Mouse (Mus musculus): ENCODE measurements at regions not wholly inside any gene's neighbourhood (a gene's known extent, or its start where the extent isn't known, plus 50 kb on each side); places are given as distances from the start of the nearest gene placed in this dataset.

- no peaks in the 10 kb centered on the region for H3K9me3 ChIP-seq
- H3K27me3 ChIP-seq (replicated peaks), result no peaks in the 10 kb centered on the region
- no peak overlapping the region for H3K9ac ChIP-seq
- H3K4me1 ChIP-seq, result no peaks in the 10 kb centered on the region
- no peak overlapping the region for H3K4me3 ChIP-seq
- no peak overlapping the region for H3K27ac ChIP-seq
- 80% methylated on average over 5 of the region's 5 CpGs for WGBS
- no peak overlapping the region for H3K4me2 ChIP-seq
- ATAC-seq (replicated peaks), result peak; percentile 86
- no peaks in the 10 kb centered on the region for H3K36me3 ChIP-seq (replicated peaks)
Measured at GRCm38 (mm10) chr1:66099562-66100444, 75.3 kb upstream of the Map2 start.

- H3K27ac ChIP-seq, result no peak overlapping the region
- H3K9ac ChIP-seq, result no peak overlapping the region
- H3K4me2 ChIP-seq, result no peak overlapping the region
- H3K4me1 ChIP-seq, result no peaks in the 10 kb centered on the region
- no peaks in the 10 kb centered on the region for H3K27me3 ChIP-seq (replicated peaks)
- no peaks in the 10 kb centered on the region for H3K36me3 ChIP-seq (replicated peaks)
- H3K4me3 ChIP-seq, result no peak overlapping the region
- 38% methylated on average over 2 of the region's 2 CpGs for WGBS
- no peaks in the 10 kb centered on the region for H3K9me3 ChIP-seq
- ATAC-seq (replicated peaks), result no peak
Measured at GRCm38 (mm10) chr1:66101419-66101818, 73.7 kb upstream of the Map2 start.

DNA sequence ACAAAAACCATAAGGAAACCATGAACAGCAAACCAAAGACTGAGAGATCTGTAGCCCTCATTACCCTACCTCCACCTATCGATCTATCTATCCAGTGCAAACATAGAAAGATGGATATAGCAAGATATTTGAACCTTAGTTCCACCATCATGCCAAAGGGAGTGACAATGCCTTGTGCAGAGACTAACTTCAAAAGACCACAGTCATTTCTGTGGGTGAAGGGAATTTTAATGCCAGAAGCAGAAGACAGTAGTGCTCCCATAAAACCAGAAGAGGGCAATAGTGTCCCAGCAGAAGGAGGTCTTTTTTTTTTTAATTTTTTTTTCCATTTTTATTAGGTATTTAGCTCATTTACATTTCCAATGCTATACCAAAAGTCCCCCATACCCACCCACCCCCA, 70.6 kb upstream of the Map2 start:
- ATAC-seq (replicated peaks), result peak; percentile 57; the same call in 1 of the 2 replicates
- Histone ChIP-seq H3K4me1 (no peaks in the 10 kb centered on the region), H3K4me3 (no peak overlapping the region), H3K4me2 (no peak overlapping the region), H3K9me3 (no peaks in the 10 kb centered on the region), H3K36me3 (replicated peaks) (no peaks in the 10 kb centered on the region), H3K27ac (no peak overlapping the region), H3K27me3 (replicated peaks) (no peaks in the 10 kb centered on the region), H3K9ac (no peak overlapping the region)
- WGBS, result 37% methylated on average over 1 of the region's 1 CpGs

DNA sequence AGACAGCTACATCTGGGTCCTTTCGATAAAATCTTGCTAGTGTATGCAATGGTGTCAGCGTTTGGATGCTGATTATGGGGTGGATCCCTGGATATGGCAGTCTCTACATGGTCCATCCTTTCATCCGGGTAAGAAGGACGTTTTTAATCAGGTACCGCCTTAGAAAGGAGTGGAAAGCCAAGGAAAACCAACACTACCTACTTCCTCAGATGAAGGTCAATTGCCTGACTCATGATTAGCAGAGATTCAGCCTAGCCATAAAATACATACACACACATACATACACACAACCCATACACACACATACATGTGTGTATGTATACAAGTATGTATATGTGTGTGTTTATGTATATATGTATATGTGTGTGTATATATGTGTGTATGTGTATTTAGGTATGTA, 69.9 kb upstream of the Map2 start:
- Histone ChIP-seq H3K9ac (no peak overlapping the region), H3K4me2 (no peak overlapping the region), H3K36me3 (replicated peaks) (no peaks in the 10 kb centered on the region), H3K9me3 (no peaks in the 10 kb centered on the region), H3K27me3 (replicated peaks) (no peaks in the 10 kb centered on the region), H3K27ac (no peak overlapping the region), H3K4me3 (no peak overlapping the region), H3K4me1 (no peaks in the 10 kb centered on the region)
- ATAC-seq (replicated peaks), result no peak
- WGBS, result 85% methylated on average over 5 of the region's 5 CpGs

DNA sequence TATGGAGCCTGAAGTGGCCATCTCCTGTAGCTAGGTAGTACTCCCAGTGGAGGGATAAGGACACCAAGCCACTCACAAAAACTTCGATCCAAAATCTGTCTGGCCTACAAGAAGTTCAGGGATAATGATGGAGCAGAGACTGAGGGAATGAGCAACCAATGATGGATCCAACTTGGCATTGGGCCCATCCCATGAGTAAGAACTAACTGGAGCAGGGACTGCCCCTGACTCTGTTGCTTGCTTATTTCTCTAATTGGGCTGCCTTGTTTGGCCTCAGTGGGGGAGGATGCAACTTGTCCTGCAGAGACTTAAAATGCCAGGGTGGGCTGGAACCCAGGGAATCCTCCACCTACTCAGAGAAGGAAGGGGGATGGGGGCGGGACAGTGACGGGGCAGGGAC, 67.0 kb upstream of the Map2 start:
- Histone ChIP-seq H3K4me3 (no peak overlapping the region), H3K36me3 (replicated peaks) (no peaks in the 10 kb centered on the region), H3K27ac (no peak overlapping the region), H3K27me3 (replicated peaks) (no peaks in the 10 kb centered on the region), H3K9me3 (no peaks in the 10 kb centered on the region), H3K9ac (no peak overlapping the region), H3K4me2 (no peak overlapping the region), H3K4me1 (no peaks in the 10 kb centered on the region)
- 78% methylated on average over 3 of the region's 3 CpGs for WGBS
- no peak for ATAC-seq (replicated peaks)

- no peak overlapping the region for H3K9ac ChIP-seq
- no peak overlapping the region for H3K4me2 ChIP-seq
- H3K27me3 ChIP-seq (replicated peaks), result no peaks in the 10 kb centered on the region
- no peak overlapping the region for H3K4me3 ChIP-seq
- WGBS, result 79% methylated on average over 1 of the region's 1 CpGs
- no peak overlapping the region for H3K27ac ChIP-seq
- no peaks in the 10 kb centered on the region for H3K36me3 ChIP-seq (replicated peaks)
- no peak for ATAC-seq (replicated peaks)
- H3K9me3 ChIP-seq, result no peaks in the 10 kb centered on the region
- no peaks in the 10 kb centered on the region for H3K4me1 ChIP-seq
Measured at GRCm38 (mm10) chr1:66113916-66114315, 61.2 kb upstream of the Map2 start.

GRCm38 (mm10) chr1:66115330-66115729, 59.7 kb upstream of the Map2 start:
- H3K4me1 ChIP-seq, result no peaks in the 10 kb centered on the region
- ATAC-seq (replicated peaks), result no peak
- no peak overlapping the region for H3K4me2 ChIP-seq
- H3K27ac ChIP-seq, result no peak overlapping the region
- no peaks in the 10 kb centered on the region for H3K9me3 ChIP-seq
- 46% methylated on average over 3 of the region's 3 CpGs for WGBS
- H3K36me3 ChIP-seq (replicated peaks), result no peaks in the 10 kb centered on the region
- H3K4me3 ChIP-seq, result no peak overlapping the region
- H3K9ac ChIP-seq, result no peak overlapping the region
- H3K27me3 ChIP-seq (replicated peaks), result no peaks in the 10 kb centered on the region

Data from midbrain, embryonic 15.5 days (tissue).